Mouse (Mus musculus): ENCODE measurements at regions not wholly inside any gene's neighbourhood (a gene's known extent, or its start where the extent isn't known, plus 50 kb on each side); places are given as distances from the start of the nearest gene placed in this dataset.

DNA sequence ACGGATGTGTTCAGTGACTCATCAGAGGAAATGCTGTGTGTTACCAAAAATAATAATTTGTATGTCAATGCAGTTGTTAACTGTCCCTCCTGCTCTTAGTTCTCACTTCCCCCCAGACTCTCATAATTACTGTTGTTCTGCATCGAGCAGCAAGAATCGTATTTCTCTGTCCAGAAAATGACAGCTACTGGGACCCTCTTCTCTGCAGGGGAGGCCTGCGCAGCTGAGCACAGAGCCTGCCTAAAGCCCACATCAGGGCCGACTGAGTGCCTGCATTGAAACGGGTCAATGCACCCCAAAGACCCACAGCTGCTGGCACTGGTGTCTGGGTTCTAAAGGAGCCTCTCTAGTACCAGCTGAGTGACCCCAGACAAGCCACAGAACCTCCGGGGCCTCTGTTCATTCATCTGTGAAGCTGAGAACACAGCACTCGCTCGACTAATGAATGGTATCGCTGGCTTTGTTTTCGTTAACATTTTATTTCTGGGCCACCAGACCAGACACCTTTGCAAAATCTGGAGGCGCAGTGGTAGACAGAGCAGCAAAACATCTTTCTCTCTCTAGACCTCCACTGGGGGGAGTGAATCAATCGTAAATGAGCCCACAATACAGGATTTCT is 163.2 kb downstream of the Clic5 start:
- Histone ChIP-seq H3K9ac (replicated peaks; ENCODE audit: low read depth, low read length) (no peak overlapping the region), H3K36me3 (replicated peaks; ENCODE audit: control insufficient read depth, insufficient read depth, low read length) (no peaks in the 10 kb centered on the region), H3K9me3 (replicated peaks; ENCODE audit: control insufficient read depth, low read length) (no peaks in the 10 kb centered on the region; the same call in 1 of the 2 replicates), H3K4me2 (ENCODE audit: low read depth, low read length) (no peak overlapping the region), H3K27me3 (ENCODE audit: control insufficient read depth, insufficient read depth, low read length) (no peaks in the 10 kb centered on the region), H3K27ac (ENCODE audit: low read depth) (no peak overlapping the region), H3K4me3 (ENCODE audit: low read depth, low read length) (no peak overlapping the region), H3K4me1 (ENCODE audit: control insufficient read depth, insufficient read depth) (no peaks in the 10 kb centered on the region)
- no peak for TF ChIP-seq EP300 (IDR thresholded peaks at IDR 0.05; ENCODE audit: low read depth)
- TF ChIP-seq CTCF (IDR thresholded peaks at IDR 0.05; ENCODE audit: low read depth), result no peak
- DNase-seq (ENCODE audit: low spot score), result no peak
- no peak for ATAC-seq (ENCODE audit: insufficient read depth, low read depth)
- WGBS, result 76% methylated on average over 13 of the region's 13 CpGs

DNA sequence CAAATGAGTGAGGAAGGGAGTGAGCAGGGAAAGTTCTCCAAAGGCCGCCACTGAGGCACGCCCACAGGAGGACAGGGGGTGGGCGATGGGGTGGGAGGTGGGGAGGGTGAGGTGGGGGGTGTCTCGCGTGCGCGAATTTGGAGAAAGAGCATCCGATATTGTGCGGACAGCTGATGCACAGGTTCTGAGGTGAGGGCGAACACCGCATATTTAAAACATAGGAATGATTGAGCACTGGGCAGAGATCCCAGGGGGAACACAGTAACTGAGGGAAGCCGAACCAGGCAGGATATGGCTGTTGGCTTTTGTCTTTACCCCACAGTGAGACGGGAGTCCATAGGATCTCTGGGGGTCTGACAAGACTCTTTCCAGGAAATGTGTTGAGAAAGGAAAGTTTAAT is 163.8 kb downstream of the Clic5 start:
- Histone ChIP-seq H3K27me3 (ENCODE audit: control insufficient read depth, insufficient read depth, low read length) (no peaks in the 10 kb centered on the region), H3K4me3 (ENCODE audit: low read depth, low read length) (no peak overlapping the region), H3K9ac (replicated peaks; ENCODE audit: low read depth, low read length) (no peak overlapping the region), H3K4me2 (ENCODE audit: low read depth, low read length) (no peak overlapping the region), H3K9me3 (replicated peaks; ENCODE audit: control insufficient read depth, low read length) (no peaks in the 10 kb centered on the region; the same call in 1 of the 2 replicates), H3K27ac (ENCODE audit: low read depth) (no peak overlapping the region), H3K4me1 (ENCODE audit: control insufficient read depth, insufficient read depth) (no peaks in the 10 kb centered on the region), H3K36me3 (replicated peaks; ENCODE audit: control insufficient read depth, insufficient read depth, low read length) (no peaks in the 10 kb centered on the region)
- TF ChIP-seq EP300 (IDR thresholded peaks at IDR 0.05; ENCODE audit: low read depth) (no peak), CTCF (IDR thresholded peaks at IDR 0.05; ENCODE audit: low read depth) (no peak)
- 88% methylated on average over 13 of the region's 13 CpGs for WGBS
- no peak for DNase-seq (ENCODE audit: low spot score)
- no peak for ATAC-seq (ENCODE audit: insufficient read depth, low read depth)

DNA sequence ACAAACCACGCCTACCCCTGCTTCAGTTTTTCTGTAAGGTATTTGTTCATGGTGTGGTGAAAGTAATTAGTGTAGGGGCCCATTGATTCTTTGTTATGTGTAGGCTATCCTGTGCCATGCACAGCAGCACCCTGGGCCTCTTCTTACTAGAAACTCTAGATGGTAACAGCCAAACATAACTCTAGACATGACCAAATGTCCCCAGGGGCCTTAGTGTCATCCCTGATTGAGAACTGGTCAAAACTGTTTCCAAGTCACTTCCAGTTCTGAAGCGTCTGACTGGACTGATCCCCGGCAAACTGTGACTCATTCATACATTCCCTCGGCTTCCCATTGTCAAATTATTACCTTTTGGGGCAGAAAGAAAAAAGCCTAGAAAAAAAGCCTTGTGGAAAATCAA is 174.7 kb downstream of the Clic5 start:
- no peaks in the 10 kb centered on the region for H3K36me3 ChIP-seq (replicated peaks; ENCODE audit: control insufficient read depth, insufficient read depth, low read length)
- TF ChIP-seq EP300 (IDR thresholded peaks at IDR 0.05; ENCODE audit: low read depth) (no peak), CTCF (IDR thresholded peaks at IDR 0.05; ENCODE audit: low read depth) (no peak)
- H3K9me3 ChIP-seq (replicated peaks; ENCODE audit: control insufficient read depth, low read length), result no peaks in the 10 kb centered on the region
- DNase-seq (ENCODE audit: low spot score) (no peak), ATAC-seq (ENCODE audit: insufficient read depth, low read depth) (no peak)
- 0 out of 2 replicates have a peak, but pooled peaks cover 3% of the 10 kb centered on the region for H3K4me1 ChIP-seq (ENCODE audit: control insufficient read depth, insufficient read depth)
- no peak overlapping the region for H3K27ac ChIP-seq (ENCODE audit: low read depth)
- WGBS, result 86% methylated on average over 4 of the region's 4 CpGs
- no peak overlapping the region for H3K4me3 ChIP-seq (ENCODE audit: low read depth, low read length)
- no peaks in the 10 kb centered on the region for H3K27me3 ChIP-seq (ENCODE audit: control insufficient read depth, insufficient read depth, low read length)
- no peak overlapping the region for H3K4me2 ChIP-seq (ENCODE audit: low read depth, low read length)
- H3K9ac ChIP-seq (replicated peaks; ENCODE audit: low read depth, low read length), result no peak overlapping the region

DNA sequence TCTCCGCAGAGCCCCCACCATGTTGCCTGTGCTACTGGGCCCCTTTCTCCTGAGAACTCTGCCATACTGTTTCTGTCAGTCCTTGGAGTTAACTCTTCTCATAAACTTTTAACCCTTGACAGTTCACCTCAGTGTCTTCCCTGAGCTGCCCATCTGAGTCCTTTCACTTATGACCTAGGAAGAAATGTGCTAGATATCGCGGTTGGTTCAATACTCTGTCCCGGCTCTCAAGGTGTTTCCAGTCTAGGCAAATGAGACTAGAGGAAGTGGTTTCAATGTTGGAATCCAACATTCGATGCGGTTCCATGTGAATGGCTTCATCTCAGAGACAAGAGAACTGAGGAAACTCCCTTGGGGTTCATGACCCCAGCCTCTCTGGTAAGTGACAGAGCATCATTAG is 176.1 kb downstream of the Clic5 start:
- TF ChIP-seq CTCF (IDR thresholded peaks at IDR 0.05; ENCODE audit: low read depth) (no peak), EP300 (IDR thresholded peaks at IDR 0.05; ENCODE audit: low read depth) (no peak)
- DNase-seq (ENCODE audit: low spot score) (no peak), ATAC-seq (ENCODE audit: insufficient read depth, low read depth) (no peak)
- H3K27ac ChIP-seq (ENCODE audit: low read depth), result no peak overlapping the region
- H3K4me1 ChIP-seq (ENCODE audit: control insufficient read depth, insufficient read depth), result 0 out of 2 replicates have a peak, but pooled peaks cover 3% of the 10 kb centered on the region
- no peaks in the 10 kb centered on the region for H3K27me3 ChIP-seq (ENCODE audit: control insufficient read depth, insufficient read depth, low read length)
- H3K36me3 ChIP-seq (replicated peaks; ENCODE audit: control insufficient read depth, insufficient read depth, low read length), result no peaks in the 10 kb centered on the region
- no peak overlapping the region for H3K9ac ChIP-seq (replicated peaks; ENCODE audit: low read depth, low read length)
- 90% methylated on average over 6 of the region's 6 CpGs for WGBS
- no peak overlapping the region for H3K4me2 ChIP-seq (ENCODE audit: low read depth, low read length)
- H3K4me3 ChIP-seq (ENCODE audit: low read depth, low read length), result no peak overlapping the region
- H3K9me3 ChIP-seq (replicated peaks; ENCODE audit: control insufficient read depth, low read length), result 0 out of 2 replicates have a peak, but pooled peaks cover under 1% of the 10 kb centered on the region

DNA sequence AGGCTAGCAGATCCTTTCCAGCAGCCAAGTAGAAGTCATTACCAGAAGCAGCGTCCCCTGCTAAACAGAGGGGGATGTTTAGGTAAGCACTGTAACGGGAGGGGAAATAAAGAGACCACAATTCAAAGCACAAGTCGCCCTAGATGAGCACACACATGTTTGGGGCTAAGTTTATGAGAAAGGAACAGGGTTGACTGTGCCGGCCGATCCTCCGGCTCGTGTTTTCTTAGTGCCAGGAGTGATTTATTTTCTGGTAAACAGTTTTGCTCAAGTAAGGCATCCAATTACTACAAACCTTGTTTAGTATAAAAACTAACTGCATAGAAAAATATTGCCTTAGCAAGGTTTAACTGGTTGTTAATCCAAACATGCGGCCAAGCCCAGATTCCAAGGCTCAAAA is 178.1 kb downstream of the Clic5 start:
- H3K4me1 ChIP-seq (ENCODE audit: control insufficient read depth, insufficient read depth), result 0 out of 2 replicates have a peak, but pooled peaks cover 4% of the 10 kb centered on the region
- ATAC-seq (ENCODE audit: insufficient read depth, low read depth) (no peak), DNase-seq (ENCODE audit: low spot score) (no peak)
- 76% methylated on average over 8 of the region's 8 CpGs for WGBS
- no peak overlapping the region for H3K4me2 ChIP-seq (ENCODE audit: low read depth, low read length)
- H3K36me3 ChIP-seq (replicated peaks; ENCODE audit: control insufficient read depth, insufficient read depth, low read length), result no peaks in the 10 kb centered on the region
- H3K9me3 ChIP-seq (replicated peaks; ENCODE audit: control insufficient read depth, low read length), result 0 out of 2 replicates have a peak, but pooled peaks cover 7% of the 10 kb centered on the region
- no peak for TF ChIP-seq EP300 (IDR thresholded peaks at IDR 0.05; ENCODE audit: low read depth)
- TF ChIP-seq CTCF (IDR thresholded peaks at IDR 0.05; ENCODE audit: low read depth), result no peak
- H3K4me3 ChIP-seq (ENCODE audit: low read depth, low read length), result no peak overlapping the region
- no peak overlapping the region for H3K27ac ChIP-seq (ENCODE audit: low read depth)
- H3K27me3 ChIP-seq (ENCODE audit: control insufficient read depth, insufficient read depth, low read length), result no peaks in the 10 kb centered on the region
- H3K9ac ChIP-seq (replicated peaks; ENCODE audit: low read depth, low read length), result no peak overlapping the region

DNA sequence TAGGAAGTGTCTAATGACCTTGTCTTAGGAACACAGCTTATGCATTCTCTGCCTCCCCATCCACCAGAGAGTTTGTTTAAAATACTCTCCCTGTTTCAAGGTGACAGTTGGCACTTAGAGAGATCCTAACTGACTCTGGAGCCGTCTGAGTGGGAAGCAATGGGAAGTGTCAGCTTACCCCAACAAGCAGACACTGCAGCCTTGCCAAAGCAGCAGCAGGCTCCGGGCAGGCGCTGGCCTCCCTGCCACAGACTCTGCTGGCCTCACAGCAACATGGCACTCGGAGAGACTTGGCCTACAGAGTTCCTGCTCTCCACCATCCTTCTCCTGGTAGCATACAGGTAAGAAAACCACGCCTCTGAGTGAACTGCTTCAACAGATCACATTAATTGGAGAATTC is 179.2 kb downstream of the Clic5 start:
- no peak overlapping the region for H3K4me3 ChIP-seq (ENCODE audit: low read depth, low read length)
- no peak overlapping the region for H3K9ac ChIP-seq (replicated peaks; ENCODE audit: low read depth, low read length)
- 34% methylated on average over 5 of the region's 5 CpGs for WGBS
- TF ChIP-seq EP300 (IDR thresholded peaks at IDR 0.05; ENCODE audit: low read depth) (no peak), CTCF (IDR thresholded peaks at IDR 0.05; ENCODE audit: low read depth) (no peak)
- 0 out of 2 replicates have a peak, but pooled peaks cover 7% of the 10 kb centered on the region for H3K9me3 ChIP-seq (replicated peaks; ENCODE audit: control insufficient read depth, low read length)
- no peak overlapping the region for H3K4me2 ChIP-seq (ENCODE audit: low read depth, low read length)
- H3K27ac ChIP-seq (ENCODE audit: low read depth), result no peak overlapping the region
- H3K27me3 ChIP-seq (ENCODE audit: control insufficient read depth, insufficient read depth, low read length), result no peaks in the 10 kb centered on the region
- H3K4me1 ChIP-seq (ENCODE audit: control insufficient read depth, insufficient read depth), result peaks cover 13% of the 10 kb centered on the region
- DNase-seq (ENCODE audit: low spot score), result no peak
- no peaks in the 10 kb centered on the region for H3K36me3 ChIP-seq (replicated peaks; ENCODE audit: control insufficient read depth, insufficient read depth, low read length)
- ATAC-seq (ENCODE audit: insufficient read depth, low read depth), result no peak
